Mouse (Mus musculus) cerebellum, adult 11-12 months (tissue): Measurements from ENCODE around the gene Tfpt.
"Not testable (repeated sequence)": the region's sequence is repeated elsewhere in the genome, so short reads cannot be mapped to it uniquely, and the experiment has no call there.

ENCODE experiments used
- DNase-seq: peaks from one replicate; pipeline ENCODE4 v3.0.0; 2022

Tfpt gene

GRCm38 (mm10) chr7:3571847-3572246 is 57.9 kb downstream of the Tfpt start:
- DNase-seq = no peak

DNA sequence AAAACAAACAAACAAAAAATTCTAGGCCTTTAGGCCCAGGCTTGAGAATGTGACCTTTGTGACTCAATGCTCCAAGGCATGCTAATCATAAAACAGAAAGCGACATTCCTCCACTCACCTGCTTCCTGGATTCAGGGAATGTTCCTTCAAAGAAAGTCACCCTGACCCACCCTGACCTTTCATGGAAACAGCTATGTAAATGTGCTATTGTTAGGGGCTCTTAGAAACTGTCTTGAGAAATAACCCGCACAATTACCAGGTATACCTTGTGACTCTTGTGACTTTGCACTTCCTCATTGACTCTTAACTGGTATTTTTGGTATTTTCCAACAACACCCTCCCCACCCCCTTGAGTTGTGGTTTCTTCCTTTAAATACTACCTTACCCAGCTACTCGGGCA is 59.1 kb downstream of the Tfpt start:
- DNase-seq = not testable (repeated sequence)
